Mouse (Mus musculus): Measurements from ENCODE around the gene Cryba4.

- TF ChIP-seq POLR2A (IDR thresholded peaks at IDR 0.05; ENCODE audit: borderline replicate concordance, extremely low read depth, low read depth, low read length) (no peak), CTCF (IDR thresholded peaks at IDR 0.05; ENCODE audit: insufficient read depth, low read length) (no peak)
Measured at GRCm38 (mm10) chr5:112199656-112200055, 52.7 kb downstream of the Cryba4 start.

All from lung, adult 2 months (tissue).